Mouse (Mus musculus) embryonic facial prominence, embryonic 14.5 days (tissue): ENCODE measurements around the gene Fry. TPM values are rescaled to one million over a fixed set of nuclear protein-coding genes. Genes with fewer than 3 reads are reported as not detected.

Source experiments
- ATAC-seq: fragments of 200-750 bp; cut with Nextera tagmentation; 2 replicates; pipeline ENCODE4 v1.8.0; 2017; ENCODE audit warnings: low read depth, moderate number of reproducible peaks, moderate TSS enrichment
- DNase-seq: peaks from one replicate; pipeline ENCODE4 v3.0.0-alpha.2; 2015; ENCODE audit warnings: low spot score
- H3K27ac ChIP-seq: fragments of 300-500 bp; sonication (generic); replicated peaks from 2 replicates; pipeline ENCODE4 v1.5.1; 2014; ENCODE audit warnings: low read depth, mild to moderate bottlenecking, low read length, moderate library complexity
- H3K27me3 ChIP-seq: fragments of 300-500 bp; sonication (generic); replicated peaks from 2 replicates; pipeline ENCODE4 v1.6.1; 2014; ENCODE audit warnings: low read length; ENCODE audit not compliant: control insufficient read depth, insufficient read depth
- H3K36me3 ChIP-seq: fragments of 300-500 bp; sonication (generic); 2 replicates; pipeline ENCODE4 v1.6.1; 2014; ENCODE audit warnings: low read length, mixed read lengths; ENCODE audit not compliant: control insufficient read depth, insufficient read depth
- H3K4me1 ChIP-seq: fragments of 300-500 bp; sonication (generic); 2 replicates; pipeline ENCODE4 v1.6.1; 2014; ENCODE audit warnings: antibody characterized with exemption, low read length; ENCODE audit not compliant: control insufficient read depth, insufficient read depth
- H3K4me2 ChIP-seq: fragments of 300-500 bp; sonication (generic); 2 replicates; pipeline ENCODE4 v1.6.1; 2014; ENCODE audit warnings: low read depth, mild to moderate bottlenecking, low read length, moderate library complexity, mixed read lengths
- H3K4me3 ChIP-seq: fragments of 300-500 bp; sonication (generic); 2 replicates; pipeline ENCODE4 v1.5.1; 2014; ENCODE audit warnings: low read depth, mild to moderate bottlenecking, low read length
- H3K9ac ChIP-seq: fragments of 300-500 bp; sonication (generic); 2 replicates; pipeline ENCODE4 v1.6.1; 2014; ENCODE audit warnings: low read depth, mild to moderate bottlenecking, low read length, moderate library complexity, mixed read lengths
- H3K9me3 ChIP-seq: fragments of 300-500 bp; sonication (generic); 2 replicates; pipeline ENCODE4 v1.6.1; 2016; ENCODE audit warnings: low read length; ENCODE audit not compliant: control insufficient read depth
- WGBS: fragments of 180-500 bp; shearing (Covaris S2); extraction: QIAGEN DNeasy Blood & Tissue Kit; methylation state at CpG from one replicate; pipeline ENCODE4 v1.1.7; 2014; 5-methylcytosine and 5-hydroxymethylcytosine counted together
- polyA plus RNA-seq: library from polyadenylated mRNA; unstranded; fragments of >200 nt; fragmentation: Nextera tagmentation; extraction: Ambion mirVana; gene quantifications from 2 replicates; pipeline ENCODE4 v1.2.1, GENCODE M21; 2014

The Fry gene
- polyA plus RNA-seq, 1 experiment from 2014 or later: 15.1 TPM

DNA sequence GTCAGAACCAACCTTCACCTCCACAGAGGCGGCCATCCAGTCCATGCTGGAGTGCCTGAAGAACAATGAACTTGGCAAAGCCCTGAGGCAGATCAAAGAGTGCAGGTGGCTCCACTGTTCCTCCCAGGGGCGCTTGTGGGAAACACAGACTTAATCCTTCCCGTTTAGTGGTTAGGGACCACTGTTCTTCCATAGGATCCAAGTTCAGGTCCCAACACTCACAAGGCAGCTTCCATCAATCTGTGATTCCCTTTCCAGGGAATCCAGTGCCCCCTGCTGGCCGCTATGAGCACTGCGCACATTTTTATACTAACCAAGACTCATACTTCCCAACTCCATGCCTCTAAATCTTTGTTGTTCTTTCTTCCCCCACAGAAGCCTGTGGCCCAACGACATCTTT lies 377.3 kb downstream of the Fry start:
- no peaks in the 10 kb centered on the region for H3K27me3 ChIP-seq
- H3K27ac ChIP-seq: no peak overlapping the region
- peaks cover 5% of the 10 kb centered on the region; the same call in 1 of the 2 replicates for H3K4me1 ChIP-seq
- H3K9me3 ChIP-seq: 0 out of 2 replicates have a peak, but pooled peaks cover 4% of the 10 kb centered on the region
- WGBS: 39% methylated on average over 6 of the region's 6 CpGs
- no peak overlapping the region for H3K9ac ChIP-seq
- ATAC-seq (no peak), DNase-seq (no peak)
- 0 out of 2 replicates have a peak, but pooled peaks cover 7% of the 10 kb centered on the region for H3K36me3 ChIP-seq
- H3K4me3 ChIP-seq: no peak overlapping the region
- H3K4me2 ChIP-seq: no peak overlapping the region

DNA sequence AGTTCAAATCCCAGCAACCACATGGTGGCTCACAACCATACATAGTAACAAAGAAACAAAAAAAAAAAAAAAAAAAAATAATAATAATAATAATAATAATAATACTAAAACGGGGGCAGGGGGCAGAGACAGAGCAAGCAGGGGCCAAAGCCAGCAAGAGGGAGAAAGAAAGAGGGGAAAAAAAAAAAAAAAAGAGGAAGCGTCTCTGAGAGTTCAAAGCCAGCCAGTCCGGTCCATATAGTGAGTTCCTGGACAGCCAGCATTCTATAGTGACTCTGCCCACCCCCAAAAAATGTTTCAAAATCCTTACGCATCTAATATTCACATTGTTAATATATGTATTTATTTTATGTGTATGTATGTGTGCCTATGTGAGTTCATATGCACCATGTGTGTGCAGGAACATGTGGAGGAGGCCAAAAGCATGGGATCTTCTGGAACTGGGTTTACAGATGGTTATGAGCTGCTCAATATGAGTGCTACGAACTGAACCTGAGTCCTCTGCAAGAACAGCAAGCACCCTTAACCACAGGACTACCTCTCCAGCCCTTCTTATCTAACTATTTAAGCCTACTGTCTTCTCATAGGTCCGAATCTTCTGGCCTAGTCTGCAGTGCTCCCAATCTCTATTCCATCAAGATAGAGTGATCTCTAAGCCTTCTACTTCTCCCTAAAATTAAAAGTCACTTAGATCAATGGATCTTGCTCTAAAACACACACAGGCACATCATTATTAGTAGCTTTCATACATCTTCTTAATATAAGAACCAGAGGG lies 392.2 kb downstream of the Fry start:
- no peaks in the 10 kb centered on the region for H3K9me3 ChIP-seq
- no peak overlapping the region for H3K9ac ChIP-seq
- H3K27me3 ChIP-seq: no peaks in the 10 kb centered on the region
- 83% methylated on average over 6 of the region's 6 CpGs for WGBS
- no peak overlapping the region for H3K27ac ChIP-seq
- ATAC-seq (no peak), DNase-seq (no peak)
- no peak overlapping the region for H3K4me3 ChIP-seq
- no peaks in the 10 kb centered on the region for H3K4me1 ChIP-seq
- no peak overlapping the region for H3K4me2 ChIP-seq
- H3K36me3 ChIP-seq: no peaks in the 10 kb centered on the region

DNA sequence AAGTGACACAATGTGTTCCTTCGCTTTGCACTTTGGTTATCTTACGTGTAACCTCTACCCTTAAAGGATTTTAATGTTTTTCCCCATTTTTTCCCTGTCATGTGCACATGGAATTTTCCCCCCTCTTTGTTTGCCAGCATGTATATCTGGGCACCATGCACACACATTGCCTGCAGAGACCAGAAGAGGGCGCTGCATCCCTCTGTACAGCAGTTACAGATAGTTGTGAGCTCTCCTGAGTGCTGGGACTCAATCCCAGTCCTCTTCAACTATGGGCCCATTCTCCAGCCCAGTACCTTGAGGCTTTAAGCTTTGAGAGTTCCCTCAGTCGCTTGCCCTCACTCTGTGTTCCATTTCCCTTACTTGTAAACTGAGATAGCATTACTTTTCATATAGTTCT lies 394.8 kb downstream of the Fry start:
- ATAC-seq (no peak), DNase-seq (no peak)
- H3K9ac ChIP-seq: no peak overlapping the region
- no peaks in the 10 kb centered on the region for H3K36me3 ChIP-seq
- H3K27me3 ChIP-seq: no peaks in the 10 kb centered on the region
- H3K4me1 ChIP-seq: no peaks in the 10 kb centered on the region
- no peak overlapping the region for H3K27ac ChIP-seq
- WGBS: 78% methylated on average over 4 of the region's 4 CpGs
- H3K9me3 ChIP-seq: no peaks in the 10 kb centered on the region
- H3K4me2 ChIP-seq: no peak overlapping the region
- H3K4me3 ChIP-seq: no peak overlapping the region

DNA sequence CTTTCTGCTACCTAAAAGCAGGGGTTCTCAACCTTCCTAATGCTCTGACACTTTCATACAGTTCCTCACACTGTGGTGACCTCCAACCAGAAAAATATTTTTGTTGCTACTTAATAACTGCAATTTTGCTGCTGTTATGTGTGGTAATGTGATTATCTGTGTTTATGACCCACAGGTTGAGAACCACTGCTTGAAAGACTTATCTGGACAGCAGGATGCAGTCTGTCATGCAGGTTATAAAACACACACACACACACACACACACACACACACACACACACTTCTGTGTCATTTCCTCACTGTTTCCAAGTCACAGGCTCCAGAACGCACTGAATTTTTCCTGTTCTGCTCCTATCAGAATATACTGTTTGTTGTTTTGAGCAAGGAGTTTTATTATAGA lies 395.6 kb downstream of the Fry start:
- no peaks in the 10 kb centered on the region for H3K9me3 ChIP-seq
- no peaks in the 10 kb centered on the region for H3K27me3 ChIP-seq
- ATAC-seq (no peak), DNase-seq (no peak)
- H3K9ac ChIP-seq: no peak overlapping the region
- no peaks in the 10 kb centered on the region for H3K36me3 ChIP-seq
- no peak overlapping the region for H3K27ac ChIP-seq
- 88% methylated on average over 1 of the region's 1 CpGs for WGBS
- no peak overlapping the region for H3K4me3 ChIP-seq
- no peaks in the 10 kb centered on the region for H3K4me1 ChIP-seq
- H3K4me2 ChIP-seq: no peak overlapping the region

DNA sequence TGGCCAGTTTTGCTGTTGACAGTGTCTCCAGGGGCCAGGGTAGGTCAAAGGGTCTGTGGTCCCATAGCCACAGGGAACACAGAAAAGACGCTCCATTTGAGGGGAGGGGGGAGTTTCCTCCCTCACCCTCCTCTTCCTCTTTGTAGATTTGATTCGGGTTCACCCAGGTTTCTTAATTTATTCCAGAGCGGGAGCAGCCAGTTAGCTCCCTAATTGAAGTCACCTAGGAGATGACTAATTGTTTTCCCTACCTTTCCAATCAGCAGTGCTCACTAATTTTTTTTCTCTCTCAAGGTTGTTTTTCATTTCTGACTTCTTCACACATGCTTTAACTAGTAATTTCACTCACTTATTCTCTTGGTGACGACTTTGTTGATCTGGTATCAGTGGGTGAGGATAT lies 399.6 kb downstream of the Fry start, which contains the start of gene Zar1l:
TSS of gene Zar1l (minus strand) at position 101 of the 400 bp plus-strand sequence.
- no peak for ATAC-seq
- Histone ChIP-seq H3K27me3 (no peaks in the 10 kb centered on the region), H3K36me3 (no peaks in the 10 kb centered on the region), H3K4me1 (0 out of 2 replicates have a peak, but pooled peaks cover 2% of the 10 kb centered on the region), H3K9me3 (no peaks in the 10 kb centered on the region), H3K9ac (no peak within 1 kb of the TSS), H3K27ac (no peak within 1 kb of the TSS), H3K4me3 (no peak within 1 kb of the TSS), H3K4me2 (no peak within 1 kb of the TSS)
- no peak for DNase-seq
- 55% methylated on average over 3 of the region's 4 CpGs for WGBS

DNA sequence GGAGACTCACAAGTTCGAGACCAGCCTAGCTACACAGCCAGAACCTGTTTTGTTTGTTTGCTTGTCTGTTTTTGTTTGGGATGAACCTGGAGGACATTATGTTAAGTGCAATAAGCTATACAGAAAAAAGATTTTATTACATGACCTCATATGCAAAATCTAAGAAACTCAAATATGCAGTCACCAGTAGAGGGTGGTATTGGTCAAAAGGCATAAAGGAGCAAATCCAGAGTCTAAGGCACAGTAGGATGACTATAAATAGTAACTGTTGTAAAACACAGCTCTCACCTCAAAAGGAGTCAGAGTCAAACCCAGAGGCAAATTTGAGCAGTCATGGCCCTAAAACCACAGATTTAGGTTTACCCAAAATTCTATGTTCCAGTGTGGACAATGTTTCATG lies 401.1 kb downstream of the Fry start:
- no peak overlapping the region for H3K4me2 ChIP-seq
- H3K9ac ChIP-seq: no peak overlapping the region
- no peak overlapping the region for H3K4me3 ChIP-seq
- H3K9me3 ChIP-seq: no peaks in the 10 kb centered on the region
- DNase-seq (peak; percentile 10), ATAC-seq (no peak)
- H3K4me1 ChIP-seq: 0 out of 2 replicates have a peak, but pooled peaks cover 7% of the 10 kb centered on the region
- H3K27me3 ChIP-seq: no peaks in the 10 kb centered on the region
- no peak overlapping the region for H3K27ac ChIP-seq
- WGBS: 93% methylated on average over 1 of the region's 1 CpGs
- no peaks in the 10 kb centered on the region for H3K36me3 ChIP-seq

DNA sequence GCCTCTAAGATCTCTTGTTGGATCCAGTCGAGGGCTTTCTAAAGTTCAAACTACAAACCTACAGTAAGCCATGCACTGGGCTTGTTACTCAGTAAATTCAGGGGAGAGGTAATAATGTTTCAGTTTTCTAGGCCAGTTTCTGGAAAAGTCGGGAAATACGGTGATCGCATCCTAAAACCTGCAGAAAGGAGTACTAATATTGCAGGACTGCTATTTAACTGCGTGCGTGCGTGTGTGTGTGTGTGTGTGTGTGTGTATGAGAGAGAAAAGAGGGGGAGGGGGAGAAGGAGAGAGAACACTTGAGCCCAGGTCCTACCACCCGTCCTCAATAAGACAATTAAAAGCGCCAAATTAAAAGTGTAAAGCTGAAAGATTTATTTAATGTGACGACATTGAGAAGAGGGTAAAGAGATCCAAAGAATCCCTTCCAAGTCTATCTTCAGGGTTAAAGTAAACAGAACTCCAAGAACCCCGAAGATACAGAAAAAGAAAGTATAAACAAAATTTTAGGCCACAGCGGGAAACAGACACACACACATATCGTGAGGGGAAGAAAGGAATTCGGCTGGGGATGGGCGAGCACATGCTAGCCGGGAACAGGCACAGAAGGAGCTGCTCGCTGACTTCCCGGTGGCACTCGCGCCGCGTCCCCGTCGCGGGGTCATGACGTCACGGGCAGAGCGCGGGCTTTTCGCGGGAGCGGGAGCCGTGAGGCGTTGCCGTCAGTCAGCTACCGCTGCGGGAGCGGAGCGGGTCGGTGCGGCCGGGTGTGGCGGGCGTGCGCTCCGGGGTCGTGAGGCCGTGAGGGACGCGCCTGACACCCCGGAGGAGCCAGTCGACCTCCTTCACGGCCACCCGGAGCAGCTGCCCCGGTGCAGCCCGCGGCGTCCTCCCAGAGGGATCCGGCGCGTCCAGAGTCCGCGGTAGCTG lies 403.8 kb downstream of the Fry start, which contains the start of gene Brca2:
TSS of gene Brca2 (plus strand) at position 694 of the 930 bp plus-strand sequence.
- Histone ChIP-seq H3K36me3 (no peaks in the 10 kb centered on the region), H3K4me1 (0 out of 2 replicates have a peak, but pooled peaks cover 7% of the 10 kb centered on the region), H3K9ac (peak within 1 kb of the TSS; percentile 91), H3K4me3 (peak within 1 kb of the TSS; percentile 87), H3K9me3 (no peaks in the 10 kb centered on the region), H3K4me2 (peak within 1 kb of the TSS; percentile 70), H3K27ac (peak within 1 kb of the TSS; percentile 83), H3K27me3 (no peaks in the 10 kb centered on the region)
- WGBS: 12% methylated on average over 29 of the region's 63 CpGs
- ATAC-seq: peak; percentile 92
- peak; percentile 93 for DNase-seq

DNA sequence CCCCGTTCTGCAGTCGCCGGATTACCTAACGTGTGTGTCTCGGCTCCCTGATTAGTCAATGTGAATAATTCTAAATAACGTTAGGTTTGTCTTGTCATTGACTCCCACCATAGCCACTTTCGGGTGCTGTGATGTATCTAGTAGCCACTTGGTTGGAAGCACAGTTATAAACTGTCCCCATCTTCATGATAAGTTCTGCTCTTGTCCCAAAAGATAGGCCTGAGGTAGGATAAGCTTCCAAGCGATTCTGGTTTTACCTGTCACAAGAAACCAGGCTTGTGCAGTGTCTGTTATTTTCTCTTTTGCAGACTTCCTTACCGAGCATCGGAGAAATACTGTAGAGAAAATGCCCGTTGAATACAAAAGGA lies 404.4 kb downstream of the Fry start:
- H3K4me1 ChIP-seq: 0 out of 2 replicates have a peak, but pooled peaks cover 7% of the 10 kb centered on the region
- H3K9me3 ChIP-seq: no peaks in the 10 kb centered on the region
- ATAC-seq: no peak; the same call in 1 of the 2 replicates
- H3K27ac ChIP-seq: peak overlapping the region; percentile 83
- no peaks in the 10 kb centered on the region for H3K36me3 ChIP-seq
- 8% methylated on average over 10 of the region's 11 CpGs for WGBS
- peak overlapping the region; percentile 70 for H3K4me2 ChIP-seq
- peak overlapping the region; percentile 87 for H3K4me3 ChIP-seq
- H3K27me3 ChIP-seq: no peaks in the 10 kb centered on the region
- peak overlapping the region; percentile 91 for H3K9ac ChIP-seq
- DNase-seq: no peak
